Mouse (Mus musculus): ENCODE measurements at regions not wholly inside any gene's neighbourhood (a gene's known extent, or its start where the extent isn't known, plus 50 kb on each side); places are given as distances from the start of the nearest gene placed in this dataset.

DNA sequence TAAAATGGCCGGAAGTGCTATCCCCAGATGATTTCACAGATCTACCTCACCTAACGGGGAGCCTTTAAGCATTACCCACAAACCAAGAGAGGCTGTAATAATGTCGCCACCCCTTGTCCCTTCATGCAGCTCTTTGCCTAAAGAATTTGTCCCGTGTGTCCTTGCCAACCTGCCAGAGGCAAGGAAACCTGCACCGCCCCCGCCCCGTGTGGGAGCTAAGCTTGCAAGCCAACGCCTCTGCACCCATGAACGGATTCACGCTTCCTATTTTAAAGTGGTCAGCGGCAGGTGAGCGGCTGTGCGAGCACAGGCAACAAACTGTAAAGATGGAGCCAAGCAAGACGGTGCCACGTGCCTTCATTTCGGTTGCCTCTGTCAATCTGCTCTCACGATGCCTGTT lies 63.1 kb downstream of the Gm11011 start:
- DNase-seq (ENCODE audit: low spot score): no peak
- intact Hi-C loops (cut with DNase I): no loop called here

DNA sequence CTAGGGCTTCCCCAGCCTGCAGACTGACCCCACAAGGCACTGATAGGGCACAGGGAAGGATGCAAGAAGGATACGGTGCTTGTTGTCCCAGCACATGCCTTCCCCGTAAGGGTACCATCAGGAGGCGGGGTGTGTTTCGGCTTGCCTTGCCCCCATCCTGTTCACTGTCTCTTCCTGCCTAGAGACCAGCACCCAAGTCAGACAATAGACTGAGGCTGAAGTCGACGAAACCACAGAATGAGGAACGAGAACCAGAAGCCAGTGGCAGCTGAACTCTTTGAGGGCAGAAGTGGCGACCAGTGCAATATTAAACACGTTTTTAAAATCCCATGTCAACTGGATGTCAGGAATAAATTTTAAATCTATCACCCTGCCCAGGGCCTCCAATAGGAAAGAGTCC lies 67.6 kb downstream of the Gm11011 start:
- no peak for DNase-seq (ENCODE audit: low spot score)
- intact Hi-C loops (cut with DNase I): no loop called here

DNA sequence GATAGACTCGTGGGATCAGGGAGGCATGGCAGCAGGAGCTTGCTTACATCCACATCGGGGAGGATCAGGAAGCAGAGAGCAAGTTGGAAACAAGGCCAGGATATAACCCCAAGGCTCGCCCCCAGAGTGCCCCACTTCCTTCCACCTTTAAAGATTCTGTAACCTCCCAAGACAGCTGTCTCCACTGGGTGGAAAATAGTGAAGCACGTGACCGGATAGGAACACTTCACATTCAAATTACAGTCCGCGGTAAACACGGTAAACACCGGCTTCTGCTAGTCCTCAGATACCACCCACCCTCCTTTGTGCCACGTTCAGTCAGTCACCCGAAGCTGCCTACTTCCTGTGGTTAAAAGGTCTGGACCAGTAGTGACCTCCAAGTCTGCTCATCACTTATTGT lies 72.2 kb downstream of the Gm11011 start:
- intact Hi-C loops (cut with DNase I): no loop called here
- no peak for DNase-seq (ENCODE audit: low spot score)

DNA sequence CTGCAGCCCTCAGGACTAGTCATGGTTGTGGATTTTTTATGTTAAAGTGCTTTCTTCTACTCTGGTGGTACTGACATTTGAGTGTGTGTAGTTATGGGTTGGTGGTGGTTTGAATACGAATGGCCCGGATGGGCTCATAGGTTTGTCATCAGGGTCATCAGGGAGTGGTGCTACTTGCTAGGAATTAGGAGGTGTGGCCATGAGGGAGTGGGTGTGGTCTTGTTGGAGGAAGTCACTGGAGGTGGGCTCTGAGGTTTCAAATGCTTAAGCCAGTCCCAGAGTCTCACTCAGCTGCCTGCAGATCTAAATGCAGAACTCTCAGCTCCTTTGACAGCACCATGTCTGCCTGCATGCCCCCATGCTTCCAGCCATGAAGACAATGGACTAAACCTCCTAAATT lies 76.8 kb downstream of the Gm11011 start:
- DNase-seq (ENCODE audit: low spot score): no peak
- intact Hi-C loops (cut with DNase I): no loop called here

DNA sequence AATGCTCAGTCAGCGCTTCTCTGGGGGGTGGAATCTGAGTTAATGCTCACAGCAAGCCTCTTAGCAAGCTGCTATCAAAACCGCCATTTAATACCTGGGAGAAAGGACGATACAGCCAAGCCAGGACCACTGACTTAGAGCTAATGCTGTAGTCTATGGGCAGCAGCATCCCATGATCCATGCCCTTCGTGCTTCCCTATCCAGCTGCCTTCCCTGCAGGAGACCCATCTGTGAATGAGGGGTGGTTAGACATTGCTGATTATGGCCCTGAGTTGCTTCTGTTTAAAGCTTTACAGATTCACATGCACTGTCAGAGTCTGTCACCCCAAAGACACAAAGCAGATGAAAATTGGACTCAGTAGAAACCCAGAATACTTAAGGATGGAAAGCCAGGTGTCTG lies 78.1 kb downstream of the Gm11011 start:
- intact Hi-C loops (cut with DNase I): no loop called here
- no peak for DNase-seq (ENCODE audit: low spot score)

DNA sequence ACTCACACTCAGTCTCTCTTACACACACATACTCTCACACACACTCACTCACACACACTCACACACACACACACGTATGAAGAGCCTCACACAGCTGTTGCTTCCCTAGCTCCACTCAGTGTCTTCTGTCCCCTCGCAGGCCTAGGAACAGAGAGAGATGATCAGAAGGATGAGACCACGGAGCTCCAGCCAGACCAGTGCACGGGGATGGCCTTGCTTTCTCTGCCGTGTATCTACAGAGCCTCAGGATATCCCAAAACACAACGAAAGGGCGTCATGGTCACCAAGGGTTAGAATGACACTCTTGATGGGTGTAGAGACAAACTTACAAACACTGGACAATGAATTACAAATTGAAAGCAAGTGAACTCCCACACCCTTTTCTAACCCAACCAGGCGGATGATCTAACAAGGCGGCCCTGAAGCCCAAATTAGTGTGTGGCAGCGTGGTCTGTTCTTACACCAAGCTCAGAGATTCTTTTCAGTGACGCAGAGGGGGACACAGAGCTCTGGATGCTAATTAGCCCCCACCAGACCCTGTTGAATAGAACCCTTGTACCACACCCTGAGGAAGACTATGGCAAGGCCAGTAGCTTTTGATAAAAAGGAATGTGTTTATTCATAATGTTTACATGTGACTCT lies 83.0 kb downstream of the Gm11011 start:
- no peak for DNase-seq (ENCODE audit: low spot score)
- intact Hi-C loops (cut with DNase I): no loop called here

DNA sequence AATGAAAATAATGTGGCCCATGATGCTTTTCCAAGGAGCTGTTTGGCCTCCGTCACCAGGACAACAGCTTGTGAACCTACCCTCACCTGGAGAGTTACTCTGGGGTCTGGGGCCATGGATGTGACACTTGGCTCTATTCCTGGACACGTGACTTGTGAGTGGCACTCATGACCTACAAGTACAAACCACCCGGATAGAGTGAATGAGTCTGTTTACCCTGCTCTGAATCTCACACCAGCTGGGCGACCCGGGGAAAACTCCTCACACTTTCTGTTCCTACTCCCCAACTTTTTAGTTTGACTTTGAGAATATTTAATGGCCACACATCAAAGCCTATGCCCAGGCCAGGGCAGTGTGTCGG lies 84.0 kb downstream of the Gm11011 start:
- intact Hi-C loops (cut with DNase I): no loop called here

DNA sequence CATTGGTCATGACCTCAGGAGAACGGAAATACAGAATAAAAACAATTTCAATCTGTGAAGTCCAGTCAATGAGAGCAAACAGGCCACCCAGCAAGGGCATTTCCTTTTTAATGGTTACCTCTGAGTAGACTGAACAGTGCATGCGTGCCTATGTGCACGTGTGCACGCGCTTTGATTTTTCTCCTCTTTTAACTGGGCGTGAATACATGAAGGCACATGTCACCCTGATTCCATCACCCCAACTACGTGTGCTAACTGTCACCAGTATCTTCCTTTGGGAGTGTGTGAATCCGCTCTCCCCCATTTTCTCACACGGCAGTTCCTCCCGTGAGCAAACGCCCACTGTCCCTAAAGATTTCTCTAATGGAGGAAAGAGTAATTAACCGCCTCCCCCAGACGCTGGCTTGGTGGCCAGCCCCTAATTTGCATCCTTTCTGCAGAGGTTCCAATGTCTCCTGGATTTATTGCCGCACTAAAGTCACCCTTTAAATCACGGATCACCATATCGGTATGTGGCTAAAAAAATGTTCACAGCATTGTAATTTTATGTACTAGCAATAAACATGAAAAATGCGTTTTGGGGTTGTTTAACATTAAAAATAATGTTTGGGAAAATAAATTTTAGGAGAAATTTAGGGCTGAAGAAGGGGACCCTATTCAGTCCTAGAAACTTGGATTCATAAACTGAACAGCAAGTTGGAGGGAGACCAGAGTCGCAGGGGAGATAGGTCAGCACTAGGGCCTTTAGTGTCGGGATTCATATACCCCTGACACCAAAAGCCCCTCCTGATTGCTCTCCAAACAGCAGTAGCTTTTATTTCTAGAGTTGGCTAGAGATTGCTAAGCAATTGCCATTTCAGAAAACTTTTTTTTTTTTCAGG lies 84.6 kb downstream of the Gm11011 start:
- intact Hi-C loops (cut with DNase I): no loop called here
- no peak for DNase-seq (ENCODE audit: low spot score)

More for the DNA sequence above, 84.0 kb downstream of the Gm11011 start:
- no peak for DNase-seq (ENCODE audit: low spot score)

DNA sequence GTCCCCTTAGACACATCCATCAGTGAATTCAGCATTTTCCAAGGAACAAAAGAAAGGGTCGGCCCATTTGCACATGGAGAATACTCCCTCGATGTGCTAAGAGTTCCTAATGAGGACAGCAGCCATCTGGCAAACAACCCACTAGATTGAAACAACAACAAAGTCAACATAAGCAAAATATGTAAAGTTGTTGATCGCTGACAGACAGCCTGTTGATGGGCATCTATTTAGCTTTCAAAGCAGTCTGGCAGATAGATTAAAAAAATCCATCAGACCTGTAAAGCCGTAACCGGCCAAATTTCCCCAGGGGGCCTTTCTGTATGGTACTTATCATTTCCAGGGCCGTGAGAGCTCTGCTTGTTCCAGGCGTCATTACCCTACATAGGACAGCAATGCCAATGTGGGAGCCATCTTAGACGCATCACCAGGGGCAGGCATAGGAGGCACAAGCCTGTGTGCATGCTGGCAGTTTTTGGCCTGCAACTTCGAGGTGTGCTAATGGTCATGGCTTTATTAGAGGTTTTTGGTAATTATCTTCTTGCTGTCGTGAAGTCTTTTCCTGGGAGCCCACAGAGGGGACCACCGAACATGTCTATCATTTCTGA lies 85.7 kb downstream of the Gm11011 start:
- DNase-seq (ENCODE audit: low spot score): no peak
- intact Hi-C loops (cut with DNase I): no loop called here

DNA sequence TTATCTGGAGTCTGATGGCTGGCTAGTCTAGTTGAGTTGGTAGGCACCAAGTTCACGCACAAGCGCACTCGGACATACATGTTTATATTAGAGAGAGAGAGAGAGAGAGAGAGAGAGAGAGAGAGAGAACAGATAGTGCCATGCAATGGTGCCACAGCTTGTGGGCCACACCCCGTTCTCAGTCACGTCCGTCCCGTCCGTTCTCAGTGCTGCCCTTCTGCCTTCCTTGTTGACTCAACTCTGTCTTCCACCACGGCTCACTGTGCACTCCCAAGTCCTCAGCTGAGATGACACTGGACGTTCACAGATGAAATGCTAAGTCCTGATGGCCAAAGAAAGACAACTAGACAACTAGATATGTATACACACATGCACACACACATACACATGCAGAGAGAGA lies 92.2 kb downstream of the Gm11011 start:
- DNase-seq (ENCODE audit: low spot score): no peak
- intact Hi-C loops (cut with DNase I): no loop called here

DNA sequence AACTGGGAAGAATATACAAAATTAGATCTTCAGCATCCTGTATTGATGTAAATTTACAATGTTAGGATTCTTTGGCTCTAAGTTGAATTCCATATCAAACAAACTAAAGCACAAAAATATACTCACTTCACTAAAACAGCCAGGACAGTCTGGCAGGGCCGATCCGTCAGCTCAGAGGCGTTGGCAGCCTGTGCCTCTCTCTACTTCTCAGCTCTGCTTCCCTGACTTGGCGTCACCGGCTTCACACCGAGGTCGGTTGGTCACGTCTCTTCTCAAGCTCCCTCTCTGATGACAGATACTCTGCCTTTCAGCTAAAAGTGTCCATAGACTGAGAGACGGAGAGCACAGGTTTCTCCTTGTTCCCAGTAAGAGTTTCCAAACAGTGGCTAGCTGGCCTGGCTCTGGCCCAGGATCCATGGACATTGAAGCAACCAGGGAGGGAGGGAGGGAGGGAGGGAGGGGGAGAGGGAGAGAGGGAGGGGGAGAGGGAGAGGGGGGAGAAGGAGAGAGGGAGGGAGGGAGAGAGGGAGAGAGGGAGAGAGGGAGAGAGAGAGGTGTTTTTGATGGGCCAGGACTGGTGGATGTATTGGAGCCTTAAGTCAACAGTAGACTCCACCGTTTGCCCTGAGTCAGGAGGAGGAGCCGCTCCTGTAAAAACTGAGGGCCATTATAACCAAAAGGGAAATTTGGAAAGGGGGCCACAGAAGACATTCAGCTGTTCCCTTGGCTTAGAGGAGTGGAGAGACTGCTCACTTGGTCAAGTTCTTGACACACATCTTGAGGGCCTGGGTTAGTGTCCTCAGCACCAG lies 92.8 kb downstream of the Gm11011 start:
- intact Hi-C loops (cut with DNase I): no loop called here
- DNase-seq (ENCODE audit: low spot score): no peak

DNA sequence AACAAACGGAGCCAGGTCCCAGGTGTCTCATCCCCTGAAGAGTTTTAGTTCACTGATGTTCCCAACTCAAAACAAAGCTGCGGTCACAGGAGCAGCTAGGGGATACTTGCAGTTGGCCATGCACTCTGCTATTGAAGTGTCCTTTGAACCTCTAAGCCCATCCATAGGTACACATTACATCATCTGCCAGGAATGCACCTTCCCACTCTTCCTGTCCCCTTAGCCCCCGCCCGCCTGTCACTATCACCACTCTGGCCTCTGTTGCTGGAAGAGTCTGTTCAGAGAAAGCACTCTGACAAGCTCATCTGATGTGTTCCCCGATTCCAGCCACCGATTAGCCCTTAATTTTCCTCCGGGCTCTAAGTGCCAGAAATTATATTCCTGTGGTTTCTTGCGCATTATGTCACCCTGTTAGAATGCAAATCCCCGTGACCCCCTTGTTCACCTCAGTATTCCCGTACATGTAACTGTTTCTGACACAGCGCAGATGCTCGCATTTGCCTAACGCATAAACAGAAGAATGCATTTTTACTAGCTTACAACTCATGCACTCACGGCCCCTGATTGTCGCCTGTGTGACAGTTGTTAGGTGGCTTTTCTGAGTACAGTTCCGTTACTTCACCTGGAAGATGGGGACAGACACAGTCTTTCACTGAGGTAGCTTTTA lies 93.8 kb downstream of the Gm11011 start:
- no peak for DNase-seq (ENCODE audit: low spot score)
- intact Hi-C loops (cut with DNase I): no loop called here

DNA sequence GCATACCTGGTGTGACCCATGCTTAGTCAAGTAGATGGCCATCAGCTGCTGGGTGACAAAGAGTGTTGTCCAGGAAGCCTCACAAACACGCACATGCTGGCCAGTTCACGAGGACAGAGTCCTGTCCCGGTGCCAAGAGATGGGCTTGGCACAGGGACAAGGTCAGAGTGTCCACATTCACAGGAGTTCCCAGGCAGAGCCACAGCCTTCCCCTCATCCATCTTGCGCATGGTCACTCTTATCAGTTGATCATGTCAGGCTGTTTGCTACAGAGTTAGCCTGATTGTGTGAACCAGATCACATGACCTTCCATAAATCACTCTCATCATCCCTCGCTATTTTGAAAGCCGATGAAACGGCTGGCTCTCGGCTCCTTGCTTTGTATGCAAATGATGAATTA lies 103.6 kb downstream of the Gm11011 start:
- DNase-seq (ENCODE audit: low spot score): no peak
- intact Hi-C loops (cut with DNase I): no loop called here

DNA sequence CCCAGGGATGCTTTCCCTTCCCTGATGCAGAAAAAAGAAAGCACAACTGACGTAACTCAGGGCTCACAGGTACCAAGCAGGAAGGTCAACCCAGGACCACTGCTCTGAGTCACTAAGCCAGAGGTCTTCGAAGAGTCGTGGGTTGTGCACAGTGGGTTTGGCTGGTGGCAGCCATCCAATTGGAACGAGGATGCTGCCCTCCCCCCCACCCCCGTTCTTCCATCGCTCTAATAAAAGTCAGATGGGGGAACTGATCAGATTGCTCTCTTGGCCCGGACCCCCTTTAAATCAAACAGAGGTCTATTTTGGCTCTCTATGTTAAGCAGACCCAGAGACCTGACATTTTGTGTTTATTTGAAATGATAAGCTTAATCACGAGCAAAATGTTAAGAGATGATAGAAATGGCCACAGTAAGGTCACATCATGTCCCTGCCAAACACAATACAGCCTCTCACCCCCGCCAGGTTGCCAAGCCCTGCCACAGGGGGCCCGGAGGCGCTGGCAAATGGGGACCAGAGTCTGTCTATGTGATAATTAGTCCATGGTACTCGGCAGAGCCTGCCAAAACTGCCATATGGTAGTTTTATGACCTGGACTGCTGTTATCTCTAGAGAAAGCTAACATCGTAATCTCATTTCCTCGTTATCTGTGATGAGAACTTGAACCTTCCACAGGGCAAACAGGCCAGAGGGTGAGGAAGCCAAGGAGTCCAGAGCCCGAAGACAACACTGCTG lies 105.6 kb downstream of the Gm11011 start:
- no peak for DNase-seq (ENCODE audit: low spot score)
- intact Hi-C loops (cut with DNase I): no loop called here

DNA sequence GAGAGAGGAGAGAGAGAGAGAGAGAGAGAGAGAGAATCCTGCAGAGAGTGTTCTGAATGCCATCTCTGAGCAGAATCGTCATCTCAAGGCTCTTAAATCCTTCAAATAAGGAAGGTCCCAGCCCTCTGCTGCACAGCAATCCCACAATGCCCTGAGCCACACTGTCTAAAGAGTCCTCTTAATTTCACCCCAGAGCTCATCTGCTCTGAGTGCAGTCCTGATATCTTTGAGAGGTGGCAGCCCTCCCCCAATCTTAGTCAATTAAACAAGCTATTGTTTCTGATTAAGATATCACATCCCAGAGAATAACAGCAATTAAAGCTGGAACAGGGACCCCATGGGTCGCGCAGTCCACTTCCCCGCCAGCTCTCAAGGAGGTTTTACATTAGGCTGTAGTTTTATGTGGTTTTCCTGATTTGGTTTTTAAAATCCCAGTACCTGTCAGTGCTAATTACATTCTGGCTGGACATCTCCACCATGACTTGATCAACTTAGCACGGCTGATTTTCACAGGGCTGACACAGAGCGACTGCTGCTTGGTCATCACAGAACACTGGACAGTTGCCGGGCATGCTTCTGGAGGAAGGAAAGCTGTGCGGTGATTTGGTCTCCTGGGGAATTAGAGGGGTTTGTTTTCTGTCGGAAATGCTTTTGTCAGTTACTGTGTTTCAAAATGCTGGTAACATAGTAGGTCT lies 113.0 kb downstream of the Gm11011 start:
- DNase-seq (ENCODE audit: low spot score): no peak
- intact Hi-C loops (cut with DNase I): no loop called here

DNA sequence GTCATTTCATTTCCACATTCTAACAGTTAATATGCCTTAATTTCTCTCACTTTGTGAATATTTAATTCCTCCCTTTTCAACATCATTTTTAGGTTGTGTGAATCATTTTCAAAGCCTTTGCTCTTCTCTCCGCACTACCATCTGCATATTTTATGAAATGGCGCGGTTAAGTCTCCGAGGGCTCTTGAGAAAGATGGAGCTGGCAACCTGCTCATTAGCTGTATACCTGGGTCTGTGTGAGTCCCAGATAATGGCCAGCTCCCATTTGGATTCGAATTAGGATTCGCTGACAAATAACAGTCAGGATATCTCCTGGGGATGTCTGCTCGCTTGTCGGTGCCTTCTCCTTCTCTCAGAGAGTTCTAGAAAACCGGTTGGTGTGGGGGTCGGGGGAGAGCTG lies 118.0 kb downstream of the Gm11011 start:
- no peak for DNase-seq (ENCODE audit: low spot score)
- intact Hi-C loops (cut with DNase I): no loop called here

DNA sequence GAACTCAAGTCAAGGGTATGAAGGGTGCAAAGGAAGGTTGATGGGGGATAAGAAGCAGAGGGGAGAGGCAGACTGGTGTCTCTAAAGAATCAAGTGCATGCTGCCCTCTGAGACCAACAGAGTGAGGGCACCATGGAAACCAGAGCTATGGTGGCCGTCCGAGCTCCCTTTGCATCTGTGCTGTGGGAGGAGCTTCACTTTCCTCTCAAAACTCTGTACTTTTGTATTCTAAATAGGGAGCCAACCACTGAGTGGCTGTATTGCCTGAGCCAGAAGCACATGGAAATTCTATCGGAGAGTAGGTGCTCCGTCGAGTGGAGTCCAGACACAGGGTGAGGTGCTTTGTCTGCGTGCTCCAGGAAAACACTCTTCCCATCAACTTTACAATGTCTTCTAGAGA lies 119.9 kb downstream of the Gm11011 start:
- no peak for DNase-seq (ENCODE audit: low spot score)
- intact Hi-C loops (cut with DNase I): no loop called here

DNA sequence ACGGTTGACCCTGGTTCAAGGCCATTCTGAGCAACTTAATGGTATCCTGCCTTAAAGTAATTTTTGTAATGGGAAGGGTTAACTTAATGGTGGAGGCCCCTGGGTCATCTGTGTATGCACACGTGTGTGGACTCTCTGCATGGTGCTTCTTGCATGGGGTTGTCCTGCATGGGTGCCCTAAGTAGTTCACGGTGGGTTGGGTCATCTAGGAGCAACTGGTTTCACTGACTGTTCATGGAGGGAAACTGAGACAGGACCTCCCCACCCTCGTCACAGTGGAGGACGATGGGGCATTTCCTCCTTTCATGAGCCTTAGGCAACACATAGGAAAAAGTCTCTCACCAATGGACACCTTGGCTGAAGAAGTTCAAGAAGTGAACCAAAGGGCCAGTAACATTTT lies 123.4 kb downstream of the Gm11011 start:
- intact Hi-C loops (cut with DNase I): no loop called here
- DNase-seq (ENCODE audit: low spot score): no peak

DNA sequence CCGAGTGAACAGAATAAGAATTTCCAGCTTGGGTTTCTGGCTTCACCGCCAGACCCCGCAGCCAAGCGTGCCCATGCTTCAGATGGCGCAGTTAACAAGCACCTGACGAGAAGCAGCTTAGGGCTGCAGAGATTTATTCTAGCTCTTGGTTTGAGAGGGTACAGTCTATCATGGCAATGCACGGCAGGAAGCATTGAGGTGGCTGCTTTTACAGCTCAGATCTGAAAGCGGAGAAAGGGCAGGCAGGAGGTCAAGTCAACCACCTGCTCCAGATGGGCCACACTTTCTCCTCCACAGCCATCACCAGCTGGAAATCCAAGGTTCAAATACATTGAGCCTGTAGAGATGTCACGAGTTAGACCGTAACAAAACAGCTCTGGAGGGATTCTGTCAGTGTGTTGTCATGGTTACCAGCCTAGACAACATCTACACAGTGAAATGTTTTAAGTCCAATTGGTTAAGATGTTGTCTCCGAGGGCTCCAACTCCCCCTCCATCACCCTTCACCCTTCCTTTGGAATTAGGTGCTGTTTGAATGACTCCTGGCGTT lies 126.0 kb downstream of the Gm11011 start:
- DNase-seq (ENCODE audit: low spot score): no peak
- intact Hi-C loops (cut with DNase I): no loop called here

Data from heart, postnatal 25 days (tissue).